Mouse (Mus musculus) T-cell, adult 66 days (primary cell): ENCODE results near the gene Nalcn. TPM values are rescaled to one million over a fixed set of nuclear protein-coding genes. Genes with fewer than 3 reads are reported as not detected.

Experiments
- total RNA-seq, 2 experiments: library from RNA; stranded (reverse); gene quantifications; 3 replicates in 1 of 2; 4 replicates in 1 of 2; pipeline ENCODE4 v1.2.4; 2023

Nalcn gene
- total RNA-seq = not detected

GRCm38 (mm10) chr14:123626501-123627179 lies at the start of gene Nalcn:
Nalcn (minus strand) TSS chr14:123627144.

GRCm38 (mm10) chr14:123659921-123660385 lies 33.0 kb upstream of the Nalcn start, which contains the start of gene Itgbl1:
Itgbl1 (plus strand) TSS chr14:123659971.

Other genes with a start within 250 kb of the Nalcn start
- gene Itgbl1, start 32.8 kb upstream of the Nalcn start, total RNA-seq = not detected